Mouse (Mus musculus) left cerebral cortex, postnatal 25 days (tissue): ENCODE results near the gene Dapk2. TPM values are rescaled to one million over a fixed set of nuclear protein-coding genes. Genes with fewer than 3 reads are reported as not detected.
A peak's percentile ranks its signal among the peaks of the same experiment; 100 is the strongest.

Experiments
- DNase-seq, 2 experiments: peaks; one replicate each; pipeline ENCODE4 v3.0.0; 2022; ENCODE audit warnings: low spot score in 2 of 2, mixed read lengths in 1 of 2
- intact Hi-C: fragments of 180-260 bp; cut with DNase I; formaldehyde crosslinking; loops from one replicate; pipeline ENCODE4 v1.15.1; 2025
- total RNA-seq, 2 experiments: library from RNA; stranded (reverse); gene quantifications; 2 replicates each; pipeline ENCODE4 v1.2.3; 2021

Dapk2 gene
- total RNA-seq, 2 experiments from 2014 or later = 2.8 to 3.1 TPM

DNA sequence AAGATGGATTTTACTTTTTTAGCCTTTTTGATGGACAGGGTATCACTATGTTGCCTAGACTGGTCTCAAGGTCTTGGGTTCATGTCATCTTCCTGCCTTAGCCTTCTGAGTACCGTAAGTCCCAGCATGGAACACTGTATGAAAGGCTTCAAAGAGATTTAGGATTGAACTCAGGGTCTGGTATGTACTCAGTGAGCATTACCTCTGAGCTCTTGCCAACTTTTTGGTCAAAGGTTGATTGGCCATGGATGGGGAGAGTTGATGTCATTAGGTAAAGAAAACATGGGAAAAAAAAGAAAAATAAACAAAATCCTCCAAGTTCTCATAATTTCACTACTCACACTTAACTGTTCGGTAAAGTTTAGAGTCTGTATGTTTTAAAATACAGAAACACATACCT, 132.7 kb downstream of the Dapk2 start:
- intact Hi-C loops = no loop called here
- no peak for DNase-seq

DNA sequence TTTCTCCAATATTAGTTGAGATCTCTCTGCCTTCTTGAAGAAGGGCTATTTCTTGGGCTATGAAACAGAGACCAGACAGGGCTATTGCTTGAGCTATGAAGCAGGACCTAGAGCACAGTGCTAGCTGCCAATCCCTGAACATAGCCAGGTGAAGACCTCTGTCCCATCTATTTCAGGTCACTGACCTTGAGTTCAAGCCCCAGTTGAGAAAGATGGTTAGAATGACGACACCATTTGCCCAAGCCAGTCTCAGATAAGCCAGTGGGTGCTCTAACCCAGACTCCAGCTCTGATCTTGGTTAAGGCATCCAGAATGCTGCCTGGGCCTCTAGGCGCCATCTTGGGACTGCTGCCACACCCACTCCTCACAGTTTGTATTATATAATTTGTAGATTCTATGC, 135.3 kb downstream of the Dapk2 start:
- no peak for DNase-seq
- intact Hi-C loops = no loop called here

DNA sequence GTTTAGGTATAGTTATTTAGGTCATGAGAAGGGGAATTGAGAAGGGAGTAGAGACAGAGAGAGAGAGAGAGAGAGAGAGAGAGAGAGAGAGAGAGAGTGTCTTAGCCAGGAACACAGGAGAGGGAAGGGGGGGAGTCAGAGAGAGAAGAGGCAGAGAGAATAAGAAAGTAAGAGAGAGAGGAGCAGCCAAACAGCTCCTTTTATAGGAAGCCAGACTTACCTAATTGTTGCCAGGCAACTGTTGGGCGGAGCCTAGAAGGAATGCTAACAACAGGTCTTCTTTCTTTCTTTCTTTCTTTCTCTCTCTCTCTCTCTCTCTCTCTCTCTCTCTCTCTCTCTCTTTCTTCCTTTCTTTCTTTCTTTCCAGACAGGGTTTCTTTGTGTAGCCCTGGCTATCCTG, 136.2 kb downstream of the Dapk2 start:
- intact Hi-C loops = no loop called here
- no peak for DNase-seq

DNA sequence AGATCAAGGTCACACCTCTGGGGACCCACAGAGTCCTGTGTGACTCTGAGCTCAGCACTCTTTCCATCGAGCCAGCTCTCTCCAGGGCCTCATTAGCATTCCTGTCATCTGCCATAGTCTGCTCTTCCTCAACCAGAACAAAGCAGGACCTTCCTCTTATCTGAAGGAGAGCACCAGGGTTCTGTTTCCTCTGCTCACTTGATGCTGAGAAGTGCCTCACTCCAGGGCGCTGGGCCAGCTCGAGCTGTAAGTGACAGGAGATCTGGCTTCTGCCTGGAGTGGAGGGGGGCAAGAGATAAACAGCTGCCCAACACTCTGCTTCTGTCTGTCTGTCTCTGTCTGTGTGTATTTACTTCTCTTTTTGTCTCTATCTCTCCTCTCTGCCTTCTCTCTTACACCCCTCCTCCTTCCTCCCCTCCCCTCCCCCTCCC, 137.0 kb downstream of the Dapk2 start:
- no peak for DNase-seq
- intact Hi-C loops = no loop called here

DNA sequence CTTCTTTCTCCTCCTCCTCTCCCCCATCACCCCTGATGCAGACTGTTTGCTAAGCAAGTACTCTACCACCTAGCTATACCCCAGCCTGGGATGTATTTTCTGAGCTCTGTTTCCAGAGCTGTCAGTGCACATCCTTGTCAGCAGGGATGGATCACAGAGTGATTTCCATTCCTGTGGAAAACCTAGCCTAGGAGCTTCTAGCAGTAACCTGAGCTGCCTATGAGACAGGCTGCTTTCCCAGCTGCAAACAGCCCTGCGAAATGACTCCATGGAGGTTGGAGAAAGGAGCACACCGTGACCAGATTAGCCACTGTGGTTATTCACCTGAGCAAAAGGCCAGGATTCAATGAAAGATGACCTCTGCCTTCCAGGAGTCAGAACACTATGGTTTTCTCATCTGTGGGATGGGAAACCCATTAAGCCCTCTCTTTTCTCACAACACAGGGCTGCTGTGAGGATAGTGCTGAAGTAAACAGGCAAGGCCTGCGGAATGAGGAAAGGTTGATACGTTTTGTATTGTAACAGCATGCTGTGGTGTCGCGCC, 137.6 kb downstream of the Dapk2 start:
- no peak for DNase-seq
- intact Hi-C loops = no loop called here

DNA sequence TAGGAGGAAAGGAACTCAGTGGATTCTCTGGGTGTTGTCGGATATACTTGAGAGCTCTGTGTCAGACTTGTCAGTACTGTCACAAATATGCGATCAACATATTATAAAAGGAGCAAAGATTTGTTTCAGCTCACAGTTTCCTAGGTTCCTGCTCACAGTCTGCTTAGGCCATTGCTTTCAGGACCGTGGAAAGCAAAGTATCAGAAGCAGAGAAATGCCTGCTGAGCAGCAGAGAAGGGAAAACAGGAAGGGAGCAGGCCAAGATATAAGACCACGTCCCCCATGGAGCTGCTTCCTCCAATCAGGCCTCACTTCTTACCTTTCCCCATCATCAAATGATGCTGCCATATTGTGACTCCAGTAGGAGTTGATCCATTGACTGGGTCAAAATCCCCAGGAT, 140.8 kb downstream of the Dapk2 start:
- intact Hi-C loops = no loop called here
- DNase-seq = no peak

DNA sequence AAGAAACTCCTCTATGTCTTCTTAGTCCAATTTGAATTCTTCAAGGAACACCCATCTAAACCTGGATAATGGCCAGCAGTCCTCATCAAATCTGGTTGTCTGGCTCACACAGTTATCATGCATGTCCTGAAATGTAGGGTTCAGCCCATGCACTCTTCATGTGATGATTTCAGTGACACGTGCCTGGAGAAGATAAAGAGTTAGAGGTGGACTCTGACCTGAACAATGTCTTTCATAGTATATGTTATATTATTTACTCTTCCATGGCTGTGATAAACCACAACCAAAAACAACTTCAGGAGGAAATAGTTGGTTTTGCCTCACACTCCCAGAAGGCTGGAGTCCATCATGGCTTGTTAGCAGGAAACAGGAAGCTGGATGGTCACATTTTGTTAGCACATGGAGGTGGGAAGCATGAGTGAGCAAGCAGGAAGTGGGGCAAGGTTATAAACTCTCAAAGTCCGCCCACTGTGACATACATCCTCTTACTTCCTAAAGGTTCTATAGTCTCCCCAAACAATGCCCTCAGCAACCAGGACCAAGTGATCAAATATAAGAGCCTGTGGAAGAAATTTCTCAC, 142.5 kb downstream of the Dapk2 start:
- intact Hi-C loops = no loop called here
- DNase-seq = no peak

DNA sequence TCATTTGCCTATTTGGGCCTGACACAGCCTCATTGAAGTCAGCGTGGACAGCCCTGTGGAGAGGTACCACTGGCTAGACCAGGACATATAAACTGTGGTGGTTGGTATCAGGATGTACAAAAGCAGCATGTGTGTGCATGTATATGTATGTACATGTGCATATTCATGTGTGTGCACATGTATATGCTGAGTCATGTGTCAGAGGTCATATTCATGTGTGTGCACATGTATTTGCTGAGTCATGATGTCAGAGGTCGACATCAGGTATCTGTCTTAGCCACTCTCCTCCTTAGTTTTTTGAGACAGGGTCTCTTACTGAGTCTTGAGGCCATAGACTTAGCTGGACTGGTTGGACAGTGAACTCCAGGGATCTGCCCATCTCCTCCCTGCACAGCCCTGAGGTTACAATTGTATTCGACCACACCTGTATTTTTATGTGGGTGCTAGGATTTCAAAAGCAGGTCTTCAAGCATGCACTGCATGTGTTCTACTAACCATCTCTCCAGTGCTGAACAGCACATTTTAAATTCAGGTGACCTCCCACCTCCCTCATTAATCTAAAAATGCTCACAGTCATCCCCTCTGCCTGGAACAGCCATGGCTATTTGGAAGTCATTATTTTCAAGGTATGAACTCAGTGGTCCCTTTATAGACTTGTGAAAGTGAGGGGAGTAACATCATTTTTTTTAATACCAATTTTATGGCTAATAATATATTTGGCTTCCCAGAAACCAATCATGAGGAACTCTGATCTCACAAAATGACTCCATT, 146.5 kb downstream of the Dapk2 start:
- intact Hi-C loops = loop anchor here (1.0 to 2.0 kb wide), 4 partner anchors 18 to 46 kb away; partner anchors contain the start of gene Herc1
- no peak for DNase-seq

DNA sequence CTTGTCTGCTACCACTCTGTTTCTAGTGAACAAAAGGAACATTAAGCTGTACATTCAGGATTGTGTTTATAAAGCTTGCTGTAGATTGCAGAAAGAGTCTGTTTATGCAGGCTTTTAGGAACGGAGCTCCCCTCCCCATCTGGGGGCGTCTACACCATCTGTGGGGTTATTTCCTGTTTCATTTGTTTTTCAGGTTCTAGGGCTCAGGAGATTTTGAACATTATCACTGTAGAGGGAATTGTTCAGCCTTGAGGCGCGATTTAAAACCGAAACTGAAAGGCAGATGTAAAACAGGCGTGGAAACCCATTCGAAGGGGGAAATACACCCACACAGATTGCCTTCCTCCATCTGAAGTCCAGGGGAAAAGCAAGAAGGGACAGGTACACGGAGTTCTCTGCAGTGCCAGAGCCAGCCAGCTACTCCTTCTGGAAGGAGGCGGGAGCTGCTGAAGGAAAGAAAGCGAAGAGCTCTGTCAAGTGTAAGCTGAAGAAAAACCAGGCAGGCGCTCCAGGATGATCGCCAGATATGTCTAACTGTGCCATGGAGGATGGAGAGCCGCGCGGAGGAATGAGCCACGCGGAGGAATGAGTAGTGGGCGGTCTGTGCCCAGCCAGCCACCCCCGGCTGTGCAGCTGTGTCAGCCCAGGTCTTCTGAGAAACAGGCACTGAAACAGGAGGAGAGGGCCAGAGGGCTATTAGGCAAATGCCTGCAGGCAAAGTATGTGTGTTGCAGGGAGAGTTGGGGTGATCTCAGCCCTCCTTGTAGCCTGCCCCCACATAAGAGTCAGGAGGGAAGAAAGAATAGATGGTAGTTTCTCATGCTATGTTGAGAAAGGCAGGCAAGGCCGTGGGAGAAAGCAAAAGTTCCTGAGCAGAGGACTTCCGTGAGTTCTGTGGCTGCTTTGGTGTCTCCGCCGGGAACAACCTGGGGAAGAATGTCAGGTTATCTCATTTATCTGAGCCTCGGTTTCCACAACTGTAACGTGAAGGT, 147.4 kb downstream of the Dapk2 start:
- DNase-seq = peak; percentile 82 to 95
- intact Hi-C loops = loop anchor here (1.0 to 2.0 kb wide), 4 partner anchors 17 to 45 kb away; partner anchors contain the start of gene Herc1

DNA sequence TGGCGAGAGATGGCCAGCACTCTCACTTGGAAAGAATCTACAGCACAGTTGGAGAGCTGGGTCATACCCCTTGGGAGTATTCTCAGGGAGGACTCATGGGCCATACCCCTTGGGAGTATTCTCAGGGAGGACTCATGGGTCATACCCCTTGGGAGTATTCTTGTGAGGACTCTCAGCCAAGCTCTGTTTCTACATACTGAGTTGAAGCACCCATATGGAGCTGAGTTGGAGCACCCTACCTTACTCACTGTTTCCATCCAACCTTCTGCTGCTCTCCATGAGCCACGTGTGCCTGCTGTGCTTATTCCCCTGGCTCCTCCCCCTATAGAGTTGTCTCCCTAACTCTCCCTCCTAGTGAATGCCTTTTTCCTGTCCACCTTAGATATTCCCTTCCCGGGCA, 148.4 kb downstream of the Dapk2 start:
- intact Hi-C loops = no loop called here
- no peak for DNase-seq

DNA sequence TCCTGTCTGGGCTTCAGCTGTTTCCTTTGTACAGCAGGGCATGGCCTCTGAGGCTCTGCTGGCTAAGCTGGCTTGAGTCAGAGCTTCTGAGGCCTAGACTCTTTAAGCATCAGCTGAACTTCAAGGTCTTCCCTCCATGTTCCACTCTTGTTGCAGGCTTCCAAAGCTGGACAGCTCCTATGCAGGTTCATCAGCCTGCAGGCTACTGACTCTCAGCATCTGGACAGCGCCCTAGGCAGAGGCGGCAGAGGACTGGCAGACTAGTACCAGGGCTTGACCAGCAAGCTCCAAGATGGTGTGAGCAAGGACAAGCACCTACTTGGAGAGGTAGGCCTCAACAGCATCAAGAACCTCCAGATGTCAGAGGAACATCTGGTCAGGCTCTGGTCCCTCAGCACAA, 149.3 kb downstream of the Dapk2 start:
- intact Hi-C loops = no loop called here

DNA sequence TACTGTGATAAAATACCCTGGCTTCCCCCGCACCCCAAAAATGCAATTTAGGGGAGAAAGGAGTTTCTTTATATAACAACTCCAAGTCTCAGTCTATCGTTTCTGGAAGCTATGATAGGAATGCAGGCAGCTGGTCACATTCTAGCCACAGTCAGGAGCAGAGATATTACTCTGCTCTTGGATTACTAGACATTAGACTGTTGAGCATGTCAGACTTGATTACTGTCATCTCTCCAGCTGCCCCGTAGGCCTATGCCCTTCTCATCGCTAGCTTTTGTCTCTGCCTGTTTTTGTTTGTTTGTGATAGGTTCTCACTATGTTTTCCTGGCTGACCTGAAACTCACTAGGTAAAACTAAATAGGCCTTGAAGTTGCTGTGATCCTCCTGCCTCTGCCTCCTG, 150.7 kb downstream of the Dapk2 start:
- intact Hi-C loops = no loop called here
- no peak for DNase-seq

More for the DNA sequence above, 149.3 kb downstream of the Dapk2 start:
- DNase-seq = no peak

DNA sequence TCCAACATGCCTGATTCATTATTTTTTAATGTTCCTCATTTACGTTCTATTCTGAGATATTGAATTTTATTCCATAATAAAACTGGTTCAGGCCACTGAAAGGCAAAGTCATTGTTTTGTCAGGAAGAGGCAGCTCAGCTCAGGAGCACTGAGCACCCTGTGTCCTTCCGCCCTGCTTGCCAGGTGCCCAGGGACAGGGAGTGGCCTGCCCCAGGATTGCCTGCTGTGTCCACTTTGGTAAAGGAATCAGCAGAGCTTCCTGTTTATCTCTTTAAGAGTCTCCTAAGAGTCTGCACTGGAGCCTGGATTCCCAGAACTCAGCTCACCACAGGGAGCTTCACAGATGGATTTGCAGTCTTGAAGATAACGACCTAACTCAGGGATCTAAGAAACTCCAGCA, 153.4 kb downstream of the Dapk2 start:
- intact Hi-C loops = no loop called here
- no peak for DNase-seq

DNA sequence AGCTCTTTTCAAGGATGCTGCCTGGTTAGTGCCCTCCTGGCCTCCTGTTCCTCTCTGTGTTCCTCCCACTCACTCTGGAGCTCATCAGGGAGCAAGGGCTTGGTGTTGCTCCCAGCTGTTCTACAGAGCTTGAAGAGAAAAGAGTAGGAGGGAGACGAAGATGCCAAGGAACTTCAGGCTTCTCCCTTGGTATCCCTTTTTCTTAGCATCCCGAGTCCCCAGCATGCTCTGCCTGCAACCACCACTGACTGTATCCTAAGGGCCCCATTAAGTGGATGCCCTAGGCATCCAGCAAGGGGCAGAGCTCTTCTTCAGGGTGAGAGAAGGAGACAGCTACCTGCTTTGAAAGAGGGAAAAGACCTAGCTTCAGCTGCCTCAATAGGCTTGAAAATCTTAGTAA, 158.6 kb downstream of the Dapk2 start:
- no peak for DNase-seq
- intact Hi-C loops = no loop called here

Other genes starting within 250 kb of the Dapk2 start
- 10 to 100 TPM; 35.4 to 37.2 TPM for gene Trip4, start 249.4 kb upstream of the Dapk2 start, total RNA-seq
- gene Csnk1g1, start 249.3 kb upstream of the Dapk2 start, total RNA-seq = 10 to 100 TPM; 43.4 to 45.0 TPM
- gene Ppib, start 98.0 kb upstream of the Dapk2 start, total RNA-seq = 100 to 1,000 TPM; 182 to 184 TPM
- 1 to 10 TPM; 3.2 to 3.3 TPM for gene Snx22, start 88.5 kb upstream of the Dapk2 start, total RNA-seq
- gene Snx1, start 31.6 kb upstream of the Dapk2 start, total RNA-seq = 10 to 100 TPM; 68.4 to 72.9 TPM
- 10 to 100 TPM; 31.2 to 32.1 TPM for gene Ciao2a, start 31.6 kb upstream of the Dapk2 start, total RNA-seq
- 100 to 1,000 TPM; 112 to 119 TPM for gene Herc1, start 192.2 kb downstream of the Dapk2 start, total RNA-seq